Mouse (Mus musculus) CH12.LX (cell line): ENCODE results near the gene Ccr8.

Source experiments
- CTCF ChIP-seq, 2 experiments: IDR thresholded peaks in 1 of 2; conservative IDR thresholded peaks in 1 of 2; 2 replicates each; pipeline ENCODE4 v1.5.1; 2011 to 2012; ENCODE audit warnings: low read depth in 2 of 2, low read length in 2 of 2, improper control_type of control experiment in 1 of 2, inconsistent platforms in 1 of 2, mild to moderate bottlenecking in 1 of 2, moderate library complexity in 1 of 2
- POLR2A ChIP-seq: IDR thresholded peaks from 2 replicates; pipeline ENCODE4 v1.6.1; 2011; ENCODE audit warnings: low read depth, mild to moderate bottlenecking, improper control_type of control experiment, low read length
- RCOR1 ChIP-seq: conservative IDR thresholded peaks from 2 replicates; pipeline ENCODE4 v1.6.1; 2012; ENCODE audit warnings: low read depth, mild to moderate bottlenecking, inconsistent platforms, low read length, improper control_type of control experiment
- USF2 ChIP-seq: conservative IDR thresholded peaks from 2 replicates; pipeline ENCODE4 v1.6.1; 2011; ENCODE audit warnings: low read depth, low read length, improper control_type of control experiment
- ZNF384 ChIP-seq: IDR thresholded peaks from 2 replicates; pipeline ENCODE4 v1.6.1; 2012; ENCODE audit warnings: low read depth, low read length, improper control_type of control experiment, inconsistent platforms

- TF ChIP-seq CTCF (conservative IDR thresholded peaks at IDR 0.05 in 1 of 2, IDR thresholded peaks at IDR 0.05 in 1 of 2; ENCODE audit: low read depth in 2 of 2, low read length in 2 of 2) (no peak), ZNF384 (no peak), USF2 (no peak), RCOR1 (no peak), POLR2A (no peak)
Observed at GRCm38 (mm10) chr9:120068047-120068446, 23.9 kb upstream of the Ccr8 start.
